Mouse (Mus musculus): ENCODE results near the gene Rere.

DNA sequence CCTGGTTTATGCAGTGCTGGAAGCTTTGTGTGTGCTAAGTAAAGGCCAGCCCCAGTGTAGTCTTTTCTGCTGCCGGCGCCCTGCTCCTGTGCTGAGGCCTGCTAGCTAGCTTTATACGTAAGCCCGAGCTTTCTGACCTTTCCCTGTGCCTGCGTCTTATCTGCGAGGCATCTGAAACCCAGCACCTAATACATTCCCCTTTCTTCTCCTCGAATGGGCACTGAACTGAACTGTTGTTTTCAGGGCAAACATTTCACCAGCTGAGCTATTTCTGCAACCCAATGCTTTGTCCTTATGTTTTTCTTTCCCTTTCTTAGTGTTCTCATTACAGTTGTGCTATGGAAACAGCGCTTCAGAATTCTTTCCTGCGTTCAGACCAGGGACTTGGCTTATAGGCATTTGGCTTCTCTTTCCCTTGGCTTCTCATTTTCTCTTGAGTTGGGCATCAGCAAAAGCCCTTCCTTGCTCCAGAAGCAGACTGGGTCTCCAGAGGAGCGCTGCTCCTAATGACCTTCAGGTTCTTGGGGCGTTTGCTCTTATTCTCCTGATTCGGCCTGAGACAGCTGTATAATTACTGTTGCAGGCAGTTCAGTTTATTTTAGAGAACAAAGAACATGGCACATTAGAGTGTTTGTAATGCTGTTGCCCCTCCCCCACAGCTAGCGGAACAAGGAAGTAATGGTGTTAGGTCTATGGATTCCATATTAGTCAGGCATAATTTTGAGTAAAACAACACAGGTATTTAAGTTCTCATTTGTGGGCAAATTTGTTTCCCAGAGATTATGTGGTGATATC is 115.6 kb downstream of the Rere start:
- no peak for TF ChIP-seq POLR2A (IDR thresholded peaks at IDR 0.05; ENCODE audit: insufficient read depth, low read depth, low read length)
- TF ChIP-seq CTCF (IDR thresholded peaks at IDR 0.05): no peak
- TF ChIP-seq EP300 (IDR thresholded peaks at IDR 0.05; ENCODE audit: insufficient read depth, low read depth, low read length): no peak

Data from heart, adult 2 months (tissue).